In genomic region chr1:159392667-159393066, GRCm38 (mm10) we compare ENCODE assay signal across 10 mouse cellular contexts.
DNase-seq lines count a peak whose midpoint lies in the region; ATAC-seq and TF ChIP-seq lines count a peak whose summit lies in the region.
"Had no signal": no experiment of that assay in that cellular context is flagged by ENCODE, and none has a peak within 500 bp of the region (broad histone marks: within the 10 kb centered on the region; RNA-seq: fewer than 3 reads in every experiment).

No protein-coding gene starts in this region.

- H3K9ac ChIP-seq in limb, embryonic 13.5 days, result no peak overlapping the region
- H3K9ac ChIP-seq: lung, embryonic 15.5 days; neural tube, embryonic 13.5 days had no signal

- no peak for ATAC-seq in limb, embryonic 13.5 days (ENCODE audit: low FRiP score, low read depth)
- ATAC-seq: forebrain, embryonic 16.5 days had no signal

- peak overlapping the region; percentile 46 for H3K27ac ChIP-seq in kidney, adult 2 months (ENCODE audit: insufficient read depth, low read depth, low read length)
- H3K27ac ChIP-seq in cerebellum, adult 2 months (ENCODE audit: insufficient read depth, low read length), result no peak overlapping the region
- H3K27ac ChIP-seq in limb, embryonic 13.5 days, result peak overlapping the region; percentile 44; the same call in 1 of the 2 replicates
- H3K27ac ChIP-seq: lung, embryonic 15.5 days; neural tube, embryonic 13.5 days had no signal

- DNase-seq in kidney, adult 2 months, result no peak
- DNase-seq in kidney, postnatal 25 days, result no peak
- DNase-seq in cerebellum, adult 2 months, result peak; percentile 65 to 73
- DNase-seq in cerebellum, postnatal 25 days, result peak; percentile 69 to 76
- DNase-seq in thymus, postnatal 0 days (ENCODE audit: low spot score), result no peak
- no peak for DNase-seq in lung, postnatal 14 days

- no peaks in the 10 kb centered on the region for H3K4me1 ChIP-seq in kidney, adult 2 months (ENCODE audit: control insufficient read depth, insufficient read depth, low read length)
- peaks cover 16% of the 10 kb centered on the region; the same call in 1 of the 2 replicates for H3K4me1 ChIP-seq in cerebellum, adult 2 months (ENCODE audit: control insufficient read depth, insufficient read depth, low read length)
- H3K4me1 ChIP-seq in limb, embryonic 13.5 days, result peaks cover 13% of the 10 kb centered on the region

- WGBS in kidney, adult 2 months, result 71% methylated on average over 8 of the region's 8 CpGs
- 18% methylated on average over 8 of the region's 8 CpGs for WGBS in cerebellum, adult 2 months
- 53% methylated on average over 8 of the region's 8 CpGs for whole genome bisulfite sequencing in limb, embryonic 13.5 days

- no peak for TF ChIP-seq CTCF in kidney, adult 2 months (conservative IDR thresholded peaks at IDR 0.05; ENCODE audit: insufficient read depth, insufficient read length, low read depth, low read length)
- TF ChIP-seq CTCF in cerebellum, adult 2 months (IDR thresholded peaks at IDR 0.05; ENCODE audit: borderline replicate concordance, insufficient read depth, low read depth, low read length), result no peak

- H3K4me3 ChIP-seq in kidney, adult 2 months (ENCODE audit: insufficient read depth, low read depth, low read length), result no peak overlapping the region
- no peak overlapping the region for H3K4me3 ChIP-seq in cerebellum, adult 2 months (replicated peaks; ENCODE audit: insufficient read depth, low read depth, low read length)
- no peak overlapping the region for H3K4me3 ChIP-seq in limb, embryonic 13.5 days
- H3K4me3 ChIP-seq: lung, embryonic 15.5 days; neural tube, embryonic 13.5 days had no signal

- H3K9me3 ChIP-seq in limb, embryonic 13.5 days, result no peaks in the 10 kb centered on the region
- H3K9me3 ChIP-seq: lung, embryonic 15.5 days; neural tube, embryonic 13.5 days had no signal

- no peak for TF ChIP-seq POLR2A in kidney, adult 2 months (IDR thresholded peaks at IDR 0.05; ENCODE audit: low read depth, low read length)
- TF ChIP-seq POLR2A in cerebellum, adult 2 months (IDR thresholded peaks at IDR 0.05; ENCODE audit: borderline replicate concordance, insufficient read depth, low read length), result no peak

- no peaks in the 10 kb centered on the region for H3K27me3 ChIP-seq in kidney, adult 2 months (replicated peaks; ENCODE audit: control insufficient read depth, insufficient read depth, low read length)
- no peaks in the 10 kb centered on the region for H3K27me3 ChIP-seq in cerebellum, adult 2 months (ENCODE audit: control insufficient read depth, insufficient read depth, low read length)
- H3K27me3 ChIP-seq in limb, embryonic 13.5 days, result 0 out of 2 replicates have a peak, but pooled peaks cover 4% of the 10 kb centered on the region
- H3K27me3 ChIP-seq: lung, embryonic 15.5 days; neural tube, embryonic 13.5 days had no signal

- no peaks in the 10 kb centered on the region for H3K36me3 ChIP-seq in kidney, adult 2 months (ENCODE audit: control insufficient read depth, insufficient read depth, low read length)
- no peaks in the 10 kb centered on the region for H3K36me3 ChIP-seq in limb, embryonic 13.5 days
- H3K36me3 ChIP-seq: lung, embryonic 15.5 days; neural tube, embryonic 13.5 days had no signal

- H3K4me2 ChIP-seq in limb, embryonic 13.5 days (replicated peaks), result 0 out of 2 replicates have a peak overlapping the region, but pooled peaks have one; percentile 16
- H3K4me2 ChIP-seq: lung, embryonic 15.5 days; neural tube, embryonic 13.5 days had no signal

Comparison
In these comparisons a context has a peak if more than half of its experiments do, and no peak if none do; other contexts are left out.
1. DNase-seq: peak in cerebellum, adult 2 months (2 of 2) and cerebellum, postnatal 25 days (2 of 2); none in kidney, adult 2 months (single experiment), kidney, postnatal 25 days (0 of 2), thymus, postnatal 0 days (single experiment) and lung, postnatal 14 days (single experiment).